Mouse (Mus musculus): ENCODE results near the gene Prr29.

GRCm38 (mm10) chr11:106390757-106391156 lies 25.5 kb downstream of the Prr29 start:
- TF ChIP-seq POLR2A (IDR thresholded peaks at IDR 0.05; ENCODE audit: borderline replicate concordance, extremely low read depth, insufficient read depth, insufficient read length, poor library complexity, severe bottlenecking) (no peak), CTCF (IDR thresholded peaks at IDR 0.05; ENCODE audit: borderline replicate concordance, extremely low read depth, insufficient read depth, insufficient read length) (no peak)

All from brain, embryonic 14.5 days (tissue).